Mouse (Mus musculus) limb, embryonic 14.5 days (tissue): ENCODE measurements at regions not wholly inside any gene's neighbourhood (a gene's known extent, or its start where the extent isn't known, plus 50 kb on each side); places are given as distances from the start of the nearest gene placed in this dataset.
A peak's percentile ranks its signal among the peaks of the same experiment; 100 is the strongest.

ENCODE experiments used
- ATAC-seq: fragments of 200-750 bp; cut with Nextera tagmentation; 2 replicates; pipeline ENCODE4 v1.8.0; 2017; ENCODE audit warnings: low read depth, moderate number of reproducible peaks, moderate TSS enrichment; ENCODE audit not compliant: low FRiP score
- DNase-seq: peaks from one replicate; pipeline ENCODE4 v3.0.0-alpha.2; 2015; ENCODE audit warnings: low spot score
- H3K27ac ChIP-seq: fragments of 300-500 bp; sonication (generic); replicated peaks from 2 replicates; pipeline ENCODE4 v1.5.1; 2014; ENCODE audit warnings: low read depth, mild to moderate bottlenecking, low read length, moderate library complexity, mixed read lengths
- H3K27me3 ChIP-seq: fragments of 300-500 bp; sonication (generic); 2 replicates; pipeline ENCODE4 v1.6.1; 2014; ENCODE audit warnings: low read length, mixed read lengths; ENCODE audit not compliant: control insufficient read depth, insufficient read depth
- H3K36me3 ChIP-seq: fragments of 300-500 bp; sonication (generic); 2 replicates; pipeline ENCODE4 v1.6.1; 2014; ENCODE audit warnings: mild to moderate bottlenecking, low read length, moderate library complexity, mixed read lengths; ENCODE audit not compliant: control insufficient read depth, insufficient read depth
- H3K4me1 ChIP-seq: fragments of 300-500 bp; sonication (generic); 2 replicates; pipeline ENCODE4 v1.6.1; 2014; ENCODE audit warnings: antibody characterized with exemption, low read length, mixed read lengths; ENCODE audit not compliant: control insufficient read depth, insufficient read depth
- H3K4me2 ChIP-seq: fragments of 300-500 bp; sonication (generic); replicated peaks from 2 replicates; pipeline ENCODE4 v1.6.1; 2014; ENCODE audit warnings: low read depth, mild to moderate bottlenecking, low read length, moderate library complexity; ENCODE audit not compliant: severe bottlenecking
- H3K4me3 ChIP-seq: fragments of 300-500 bp; sonication (generic); replicated peaks from 2 replicates; pipeline ENCODE4 v1.5.1; 2014; ENCODE audit warnings: low read length
- H3K9ac ChIP-seq: fragments of 300-500 bp; sonication (generic); 2 replicates; pipeline ENCODE4 v1.6.1; 2014; ENCODE audit warnings: mild to moderate bottlenecking, low read depth, low read length, moderate library complexity; ENCODE audit not compliant: severe bottlenecking
- H3K9me3 ChIP-seq: fragments of 300-500 bp; sonication (generic); 2 replicates; pipeline ENCODE4 v1.6.1; 2016; ENCODE audit warnings: low read length; ENCODE audit not compliant: control insufficient read depth
- POLR2A ChIP-seq: fragments of 200-500 bp; IDR thresholded peaks from 2 replicates; pipeline ENCODE4 v1.8.0; 2012; ENCODE audit warnings: inconsistent platforms, mild to moderate bottlenecking, moderate library complexity, borderline replicate concordance; ENCODE audit not compliant: insufficient read depth, insufficient read length; ENCODE audit errors: extremely low read depth
- WGBS: fragments of 180-500 bp; shearing (Covaris S2); extraction: QIAGEN DNeasy Blood & Tissue Kit; methylation state at CpG from one replicate; pipeline ENCODE4 v1.1.7; 2014; 5-methylcytosine and 5-hydroxymethylcytosine counted together

- ATAC-seq: peak; percentile 55; the same call in 1 of the 2 replicates
- no peak overlapping the region for H3K9ac ChIP-seq
- H3K27me3 ChIP-seq: no peaks in the 10 kb centered on the region
- H3K9me3 ChIP-seq: no peaks in the 10 kb centered on the region
- peaks cover 35% of the 10 kb centered on the region for H3K4me1 ChIP-seq
- no peak for DNase-seq
- H3K27ac ChIP-seq: no peak overlapping the region
- 34% methylated on average over 13 of the region's 13 CpGs for WGBS
- H3K36me3 ChIP-seq: no peaks in the 10 kb centered on the region
- H3K4me2 ChIP-seq: no peak overlapping the region
- TF ChIP-seq POLR2A: no peak
- H3K4me3 ChIP-seq: no peak overlapping the region
Observed at GRCm38 (mm10) chr11:112989981-112990512, 208.0 kb downstream of the Sox9 start.

- no peaks in the 10 kb centered on the region for H3K36me3 ChIP-seq
- 79% methylated on average over 11 of the region's 11 CpGs for WGBS
- H3K4me1 ChIP-seq: peaks cover 35% of the 10 kb centered on the region
Observed at GRCm38 (mm10) chr11:112990751-112991150, 208.7 kb downstream of the Sox9 start.

GRCm38 (mm10) chr11:112991862-112992261 lies 209.8 kb downstream of the Sox9 start:
- Histone ChIP-seq H3K27me3 (no peaks in the 10 kb centered on the region), H3K9me3 (no peaks in the 10 kb centered on the region), H3K4me3 (no peak overlapping the region), H3K9ac (no peak overlapping the region), H3K4me2 (no peak overlapping the region), H3K27ac (no peak overlapping the region), H3K4me1 (peaks cover 27% of the 10 kb centered on the region), H3K36me3 (no peaks in the 10 kb centered on the region)
- WGBS: 40% methylated on average over 13 of the region's 13 CpGs
- no peak for DNase-seq
- no peak for TF ChIP-seq POLR2A
- ATAC-seq: no peak

More at GRCm38 (mm10) chr11:112990751-112991150, 208.7 kb downstream of the Sox9 start:
- H3K27ac ChIP-seq: no peak overlapping the region
- no peaks in the 10 kb centered on the region for H3K27me3 ChIP-seq
- DNase-seq (no peak), ATAC-seq (no peak)
- no peak overlapping the region for H3K4me2 ChIP-seq
- H3K4me3 ChIP-seq: no peak overlapping the region
- no peak overlapping the region for H3K9ac ChIP-seq
- no peaks in the 10 kb centered on the region for H3K9me3 ChIP-seq
- TF ChIP-seq POLR2A: no peak

GRCm38 (mm10) chr11:112998777-112999583 lies 217.0 kb downstream of the Sox9 start:
- Histone ChIP-seq H3K36me3 (no peaks in the 10 kb centered on the region), H3K9me3 (no peaks in the 10 kb centered on the region), H3K27me3 (no peaks in the 10 kb centered on the region), H3K4me1 (0 out of 2 replicates have a peak, but pooled peaks cover 4% of the 10 kb centered on the region), H3K4me2 (no peak overlapping the region), H3K27ac (no peak overlapping the region), H3K9ac (no peak overlapping the region), H3K4me3 (no peak overlapping the region)
- ATAC-seq (no peak), DNase-seq (no peak)
- 54% methylated on average over 5 of the region's 5 CpGs for WGBS
- no peak for TF ChIP-seq POLR2A

GRCm38 (mm10) chr11:113001071-113001470 lies 219.0 kb downstream of the Sox9 start:
- DNase-seq: no peak
- 0 out of 2 replicates have a peak, but pooled peaks cover 4% of the 10 kb centered on the region for H3K4me1 ChIP-seq
- no peak overlapping the region for H3K4me3 ChIP-seq
- H3K36me3 ChIP-seq: no peaks in the 10 kb centered on the region
- no peak overlapping the region for H3K27ac ChIP-seq
- H3K4me2 ChIP-seq: no peak overlapping the region
- TF ChIP-seq POLR2A: no peak
- WGBS: 77% methylated on average over 6 of the region's 6 CpGs
- H3K9me3 ChIP-seq: no peaks in the 10 kb centered on the region
- H3K9ac ChIP-seq: no peak overlapping the region
- ATAC-seq: no peak
- H3K27me3 ChIP-seq: no peaks in the 10 kb centered on the region
